Mouse (Mus musculus) brown adipose tissue, adult 24 weeks (tissue): Measurements from ENCODE around the gene Eya4. TPM values are rescaled to one million over a fixed set of nuclear protein-coding genes. Genes with fewer than 3 reads are reported as not detected.
A peak's percentile ranks its signal among the peaks of the same experiment; 100 is the strongest.

Source experiments
- H3K27ac ChIP-seq: fragments of 200-500 bp; replicated peaks from 2 replicates; pipeline ENCODE4 v1.5.1; 2012; ENCODE audit warnings: low read depth, mild to moderate bottlenecking, low read length
- H3K4me1 ChIP-seq: fragments of 200-500 bp; 2 replicates; pipeline ENCODE4 v1.6.1; 2012; ENCODE audit warnings: low read length, mixed read lengths; ENCODE audit not compliant: control insufficient read depth, insufficient read depth, insufficient read length
- H3K4me3 ChIP-seq: fragments of 200-500 bp; 2 replicates; pipeline ENCODE4 v1.5.1; 2012; ENCODE audit warnings: low read depth, mild to moderate bottlenecking, low read length, moderate library complexity; ENCODE audit not compliant: insufficient read depth
- polyA plus RNA-seq: library from polyadenylated mRNA; stranded (reverse); fragments of >200 nt; gene quantifications from 2 replicates; pipeline ENCODE4 v1.2.4, GENCODE M21; 2012; ENCODE audit not compliant: missing spikeins, insufficient read depth, insufficient read length

Gene Eya4
- polyA plus RNA-seq, 1 experiment, result 0.63 TPM

DNA sequence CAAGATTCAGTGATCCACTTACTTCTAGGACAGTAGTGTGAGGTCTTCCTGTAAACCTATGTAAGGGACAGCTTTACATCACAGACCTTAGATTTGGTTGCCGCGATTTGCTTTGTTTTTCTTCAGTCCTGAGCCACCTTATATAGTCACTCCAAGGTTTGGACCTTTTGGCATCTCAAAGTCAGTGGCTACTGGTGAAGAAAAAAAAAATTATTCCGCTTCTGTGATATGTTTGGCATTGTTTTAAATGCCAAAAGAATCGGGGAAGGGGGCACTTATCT, 269.1 kb downstream of the Eya4 start:
- Histone ChIP-seq H3K4me3 (no peak overlapping the region), H3K27ac (no peak overlapping the region), H3K4me1 (no peaks in the 10 kb centered on the region)

- Histone ChIP-seq H3K4me1 (no peaks in the 10 kb centered on the region), H3K4me3 (no peak overlapping the region), H3K27ac (no peak overlapping the region)
These were observed 269.6 kb downstream of the Eya4 start for GRCm38 (mm10) chr10:23080749-23081547.

GRCm38 (mm10) chr10:23076691-23077385, 273.7 kb downstream of the Eya4 start:
- peak overlapping the region; percentile 39 for H3K4me3 ChIP-seq
- H3K27ac ChIP-seq, result no peak overlapping the region
- no peaks in the 10 kb centered on the region for H3K4me1 ChIP-seq

- Histone ChIP-seq H3K4me3 (no peak overlapping the region), H3K27ac (no peak overlapping the region), H3K4me1 (no peaks in the 10 kb centered on the region)
These were observed 277.2 kb downstream of the Eya4 start for GRCm38 (mm10) chr10:23073431-23073830.

- Histone ChIP-seq H3K27ac (no peak overlapping the region), H3K4me1 (no peaks in the 10 kb centered on the region), H3K4me3 (no peak overlapping the region)
These were observed 286.9 kb downstream of the Eya4 start for GRCm38 (mm10) chr10:23063637-23064036.

- Histone ChIP-seq H3K4me3 (no peak overlapping the region), H3K27ac (no peak overlapping the region), H3K4me1 (no peaks in the 10 kb centered on the region)
These were observed 287.9 kb downstream of the Eya4 start for GRCm38 (mm10) chr10:23062719-23063118.

GRCm38 (mm10) chr10:23060694-23061060, 289.9 kb downstream of the Eya4 start:
- Histone ChIP-seq H3K27ac (no peak overlapping the region), H3K4me1 (no peaks in the 10 kb centered on the region), H3K4me3 (no peak overlapping the region)

GRCm38 (mm10) chr10:23060041-23060693, 290.4 kb downstream of the Eya4 start:
- no peak overlapping the region for H3K27ac ChIP-seq
- no peak overlapping the region for H3K4me3 ChIP-seq
- H3K4me1 ChIP-seq, result no peaks in the 10 kb centered on the region

DNA sequence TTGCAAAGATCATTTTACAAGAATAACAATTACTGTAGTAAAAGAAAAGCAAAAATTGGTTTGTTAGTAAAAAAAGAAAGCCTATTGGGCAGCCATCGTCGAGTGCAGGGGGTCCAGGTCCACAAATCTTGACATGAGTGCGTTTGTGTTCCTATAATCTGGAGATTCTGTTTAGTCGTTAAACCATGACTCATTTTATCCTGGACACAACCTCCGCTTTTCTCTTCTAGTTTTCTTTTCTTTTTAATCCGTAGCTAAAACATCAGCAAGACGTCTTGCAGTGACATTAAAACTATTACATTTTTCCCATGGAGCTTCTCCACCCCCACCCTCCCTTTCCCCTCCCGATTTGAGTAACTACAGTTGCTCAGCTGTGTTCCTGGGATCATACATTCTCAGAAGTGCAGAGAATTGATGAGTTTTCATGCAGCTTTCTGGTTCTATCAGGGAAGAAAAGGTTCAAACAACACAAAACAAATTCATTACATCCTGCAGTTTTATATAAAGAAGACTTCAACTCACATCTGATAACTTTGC, 297.1 kb downstream of the Eya4 start:
- Histone ChIP-seq H3K27ac (no peak overlapping the region), H3K4me3 (no peak overlapping the region), H3K4me1 (no peaks in the 10 kb centered on the region)
